Comparison of ENCODE assay signal across 8 mouse cellular contexts in genomic region chr15:8169266-8169746, GRCm38 (mm10). TPM values are rescaled to one million over a fixed set of nuclear protein-coding genes. Genes with fewer than 3 reads are reported as not detected.
DNase-seq lines count a peak whose midpoint lies in the region; ATAC-seq and TF ChIP-seq lines count a peak whose summit lies in the region.

No protein-coding gene starts in this region.

- H3K27me3 ChIP-seq in heart, postnatal 0 days (ENCODE audit: control insufficient read depth, insufficient read depth, low read length): no peaks in the 10 kb centered on the region
- no peaks in the 10 kb centered on the region for H3K27me3 ChIP-seq in E14TG2a.4 (ENCODE audit: insufficient read depth, low read length)
- no peaks in the 10 kb centered on the region for H3K27me3 ChIP-seq in midbrain, embryonic 15.5 days (replicated peaks)

- TF ChIP-seq CTCF in heart, postnatal 0 days (IDR thresholded peaks at IDR 0.05; ENCODE audit: low read depth): no peak
- no peak for TF ChIP-seq CTCF in E14TG2a.4 (conservative IDR thresholded peaks at IDR 0.05; ENCODE audit: low read length)

- TF ChIP-seq EP300 in heart, postnatal 0 days (IDR thresholded peaks at IDR 0.05; ENCODE audit: low read depth): no peak

- H3K4me3 ChIP-seq in heart, postnatal 0 days (ENCODE audit: low read depth, low read length): peak overlapping the region; percentile 65
- peak overlapping the region; percentile 96 for H3K4me3 ChIP-seq in E14TG2a.4 (replicated peaks; ENCODE audit: low read length)
- peak overlapping the region; percentile 79 for H3K4me3 ChIP-seq in midbrain, embryonic 15.5 days

- H3K4me2 ChIP-seq in heart, postnatal 0 days (ENCODE audit: low read depth, low read length): peak overlapping the region; percentile 66
- peak overlapping the region; percentile 57 for H3K4me2 ChIP-seq in midbrain, embryonic 15.5 days

- WGBS in heart, postnatal 0 days: under 1% methylated on average over 24 of the region's 25 CpGs
- under 1% methylated on average over 25 of the region's 25 CpGs for WGBS in midbrain, embryonic 15.5 days

- no peaks in the 10 kb centered on the region for H3K4me1 ChIP-seq in heart, postnatal 0 days (ENCODE audit: control insufficient read depth, insufficient read depth)
- peaks cover 28% of the 10 kb centered on the region for H3K4me1 ChIP-seq in E14TG2a.4 (replicated peaks; ENCODE audit: low read depth, low read length)
- peaks cover 13% of the 10 kb centered on the region for H3K4me1 ChIP-seq in midbrain, embryonic 15.5 days

- peak; percentile 55 for ATAC-seq in heart, postnatal 0 days (ENCODE audit: insufficient read depth, low read depth)
- ATAC-seq in inflammation-experienced regulatory T-cells, adult 6 months: peak; percentile 35
- ATAC-seq in midbrain, embryonic 15.5 days (replicated peaks): peak; percentile 86
- ATAC-seq in granulocyte monocyte progenitor cell, adult 5-6 weeks (replicated peaks; ENCODE audit: poor library complexity, severe bottlenecking): no peak

- DNase-seq in heart, postnatal 0 days (ENCODE audit: low spot score): peak; percentile 9
- DNase-seq in heart, adult 8-10 months (ENCODE audit: low spot score): no peak
- peak; percentile 57 for DNase-seq in embryo, embryonic 10.5 days (ENCODE audit: low spot score)
- no peak for DNase-seq in T-cell, adult 2 months (ENCODE audit: low spot score)

- H3K36me3 ChIP-seq in heart, postnatal 0 days (replicated peaks; ENCODE audit: control insufficient read depth, insufficient read depth, low read length): peaks cover 7% of the 10 kb centered on the region; the same call in 1 of the 2 replicates
- peaks cover 30% of the 10 kb centered on the region for H3K36me3 ChIP-seq in E14TG2a.4 (ENCODE audit: insufficient read depth, low read length)
- peaks cover 4% of the 10 kb centered on the region; the same call in 1 of the 2 replicates for H3K36me3 ChIP-seq in midbrain, embryonic 15.5 days (replicated peaks)

- peak overlapping the region; percentile 59 for H3K9ac ChIP-seq in heart, postnatal 0 days (replicated peaks; ENCODE audit: low read depth, low read length)
- H3K9ac ChIP-seq in midbrain, embryonic 15.5 days: peak overlapping the region; percentile 91

- peak overlapping the region; percentile 49; the same call in 1 of the 2 replicates for H3K27ac ChIP-seq in heart, postnatal 0 days (ENCODE audit: low read depth)
- peak overlapping the region; percentile 87 for H3K27ac ChIP-seq in midbrain, embryonic 15.5 days

- no peaks in the 10 kb centered on the region for H3K9me3 ChIP-seq in heart, postnatal 0 days (replicated peaks; ENCODE audit: control insufficient read depth, low read length)
- H3K9me3 ChIP-seq in E14TG2a.4 (ENCODE audit: low read length): no peaks in the 10 kb centered on the region
- no peaks in the 10 kb centered on the region for H3K9me3 ChIP-seq in midbrain, embryonic 15.5 days

RNA-seq across cellular contexts. Expression of gene Cplane1, which starts 0.4 kb away (rescaled TPM):
- total RNA-seq in heart, postnatal 0 days (2014; rRNA removed; ENCODE audit: low replicate concordance): 3.5 and 4.1 TPM in 2 replicates
- 2.2 and 2.3 TPM in 2 replicates for polyA plus RNA-seq in heart, postnatal 0 days (2015; fragmentation: Nextera tagmentation; extraction: Ambion mirVana)
- 1 to 10 TPM; 4.0 to 4.8 (median 4.4) TPM for total RNA-seq in heart, adult 8-10 months (2022)
- 10 to 100 TPM; 12.4 to 16.5 (median 16.2) TPM for polyA plus RNA-seq in inflammation-experienced regulatory T-cells, adult 6 months (2017; shearing (Covaris generic))
- polyA plus RNA-seq in midbrain, embryonic 15.5 days (2015; fragmentation: Nextera tagmentation; extraction: Ambion mirVana): 17.2 and 18.1 TPM in 2 replicates
- 2.8 and 12.8 TPM in 2 replicates for total RNA-seq in granulocyte monocyte progenitor cell, adult 5-6 weeks (2014; fragmentation: Nextera tagmentation)
- 3.5 and 4.1 TPM in 2 replicates for total RNA-seq in granulocyte monocyte progenitor cell, adult 5-6 weeks (2017)

Comparison
In these comparisons a context has a peak if more than half of its experiments do, and no peak if none do; other contexts are left out.
1. DNase-seq: peak in heart, postnatal 0 days (single experiment) and embryo, embryonic 10.5 days (single experiment); none in heart, adult 8-10 months (single experiment) and T-cell, adult 2 months (single experiment).
2. Peak in every context shown above with its lines, with median percentiles within 50 percentile points of each other: H3K4me3 ChIP-seq.